Mouse (Mus musculus): Measurements from ENCODE around the gene Rinl. TPM values are rescaled to one million over a fixed set of nuclear protein-coding genes. Genes with fewer than 3 reads are reported as not detected.
A peak's percentile ranks its signal among the peaks of the same experiment; 100 is the strongest.

The Rinl gene
- polyA plus RNA-seq, 1 experiment = 7.1 TPM

DNA sequence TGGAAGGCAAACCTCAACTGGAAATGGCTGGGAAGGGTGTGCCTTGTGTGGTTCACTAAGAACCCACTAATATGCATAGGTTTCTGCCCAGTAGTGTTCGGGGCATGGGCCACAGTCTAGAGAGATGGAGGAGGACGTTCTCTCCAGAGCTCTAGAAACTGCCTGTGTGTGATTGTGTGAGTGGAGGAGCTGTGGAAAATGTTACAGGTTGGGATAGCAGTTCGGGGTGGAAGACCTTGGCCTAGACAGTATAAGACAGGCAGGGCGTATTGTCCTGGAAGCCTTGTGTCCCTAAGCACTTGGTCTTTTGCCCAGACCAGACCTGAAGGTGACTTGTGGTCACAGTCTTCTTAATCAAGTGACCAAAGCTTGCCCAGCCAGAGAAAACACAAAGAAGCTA, 23.7 kb downstream of the Rinl start:
- WGBS = 6% methylated on average over 4 of the region's 4 CpGs
- Histone ChIP-seq H3K27me3 (ENCODE audit: control insufficient read depth, insufficient read depth, low read length) (no peaks in the 10 kb centered on the region), H3K36me3 (ENCODE audit: control insufficient read depth, insufficient read depth, low read length) (peaks cover 48% of the 10 kb centered on the region), H3K27ac (ENCODE audit: insufficient read depth, low read depth, low read length) (peak overlapping the region; percentile 65), H3K4me3 (ENCODE audit: low read depth, low read length) (peak overlapping the region; percentile 26), H3K4me1 (ENCODE audit: control insufficient read depth, insufficient read depth, insufficient read length, low read length) (peaks cover 19% of the 10 kb centered on the region)
- TF ChIP-seq POLR2A (IDR thresholded peaks at IDR 0.05; ENCODE audit: low read depth, low read length) = no peak
- TF ChIP-seq CTCF (IDR thresholded peaks at IDR 0.05; ENCODE audit: extremely low read depth, insufficient read length, insufficient replicate concordance, low read depth, low read length) = no peak

DNA sequence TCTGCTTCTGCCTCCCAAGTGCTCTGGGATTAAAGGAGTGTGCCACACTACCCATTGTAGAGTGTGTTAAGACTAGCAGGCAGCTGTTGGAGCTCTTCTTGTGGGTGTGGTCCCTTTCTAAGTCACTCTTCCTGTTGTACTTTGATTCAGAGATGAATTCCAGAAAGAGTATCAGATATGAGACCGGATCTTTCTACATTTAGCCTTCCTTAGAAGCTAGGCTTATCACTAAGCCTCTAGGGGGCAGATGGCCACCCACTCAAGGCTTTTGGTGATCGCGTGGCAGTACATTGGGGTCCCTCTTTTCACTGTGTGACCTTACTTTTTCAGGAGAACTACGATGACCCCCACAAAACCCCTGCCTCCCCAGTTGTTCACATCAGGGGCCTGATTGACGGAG, 24.2 kb downstream of the Rinl start:
- WGBS = 35% methylated on average over 5 of the region's 5 CpGs
- H3K27ac ChIP-seq (ENCODE audit: insufficient read depth, low read depth, low read length) = peak overlapping the region; percentile 65
- no peaks in the 10 kb centered on the region for H3K27me3 ChIP-seq (ENCODE audit: control insufficient read depth, insufficient read depth, low read length)
- H3K4me1 ChIP-seq (ENCODE audit: control insufficient read depth, insufficient read depth, insufficient read length, low read length) = peaks cover 16% of the 10 kb centered on the region
- H3K36me3 ChIP-seq (ENCODE audit: control insufficient read depth, insufficient read depth, low read length) = peaks cover 53% of the 10 kb centered on the region
- TF ChIP-seq POLR2A (IDR thresholded peaks at IDR 0.05; ENCODE audit: low read depth, low read length) (no peak), CTCF (IDR thresholded peaks at IDR 0.05; ENCODE audit: extremely low read depth, insufficient read length, insufficient replicate concordance, low read depth, low read length) (peak; percentile 47; the same call in 1 of the 2 replicates)
- peak overlapping the region; percentile 32 for H3K4me3 ChIP-seq (ENCODE audit: low read depth, low read length)

DNA sequence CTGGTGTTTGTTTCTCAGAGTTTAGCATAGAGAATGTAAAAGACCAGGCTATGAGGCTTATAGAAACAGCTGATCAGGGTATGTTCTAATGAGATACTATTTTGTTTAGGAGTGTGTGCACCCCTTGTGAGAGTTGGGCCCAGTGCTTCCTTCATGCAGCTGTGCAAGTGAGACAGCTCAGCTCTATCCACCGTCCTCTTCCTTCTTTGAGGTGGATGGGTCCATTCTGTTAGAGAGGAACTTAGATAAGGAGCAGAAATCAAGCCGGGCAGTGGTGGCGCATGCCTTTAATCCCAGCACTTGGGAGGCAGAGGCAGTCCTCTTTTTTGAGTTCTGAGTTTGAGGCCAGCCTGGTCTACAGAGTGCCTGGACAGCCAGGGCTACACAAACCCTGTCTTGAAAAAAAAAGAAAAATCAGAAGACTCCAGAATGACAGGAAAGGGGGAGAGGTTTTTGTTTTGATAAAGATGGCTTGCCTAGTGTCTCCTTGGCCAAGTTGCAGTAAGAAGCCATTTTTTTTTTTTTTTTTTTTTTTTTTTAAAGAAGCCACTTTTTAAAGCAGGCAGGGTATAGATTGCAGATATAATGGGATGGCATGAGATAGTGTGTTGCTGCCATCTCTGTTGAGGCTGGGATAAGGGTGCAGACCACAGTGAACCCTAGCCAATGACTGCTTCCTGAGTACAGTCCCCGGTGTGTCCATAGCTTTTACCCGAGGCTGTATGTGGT, 25.7 kb downstream of the Rinl start:
- peaks cover 17% of the 10 kb centered on the region for H3K4me1 ChIP-seq (ENCODE audit: control insufficient read depth, insufficient read depth, insufficient read length, low read length)
- no peak for TF ChIP-seq CTCF (IDR thresholded peaks at IDR 0.05; ENCODE audit: extremely low read depth, insufficient read length, insufficient replicate concordance, low read depth, low read length)
- TF ChIP-seq POLR2A (IDR thresholded peaks at IDR 0.05; ENCODE audit: low read depth, low read length) = no peak
- no peaks in the 10 kb centered on the region for H3K27me3 ChIP-seq (ENCODE audit: control insufficient read depth, insufficient read depth, low read length)
- H3K27ac ChIP-seq (ENCODE audit: insufficient read depth, low read depth, low read length) = no peak overlapping the region
- no peak overlapping the region for H3K4me3 ChIP-seq (ENCODE audit: low read depth, low read length)
- H3K36me3 ChIP-seq (ENCODE audit: control insufficient read depth, insufficient read depth, low read length) = peaks cover 67% of the 10 kb centered on the region
- WGBS = 56% methylated on average over 5 of the region's 5 CpGs

DNA sequence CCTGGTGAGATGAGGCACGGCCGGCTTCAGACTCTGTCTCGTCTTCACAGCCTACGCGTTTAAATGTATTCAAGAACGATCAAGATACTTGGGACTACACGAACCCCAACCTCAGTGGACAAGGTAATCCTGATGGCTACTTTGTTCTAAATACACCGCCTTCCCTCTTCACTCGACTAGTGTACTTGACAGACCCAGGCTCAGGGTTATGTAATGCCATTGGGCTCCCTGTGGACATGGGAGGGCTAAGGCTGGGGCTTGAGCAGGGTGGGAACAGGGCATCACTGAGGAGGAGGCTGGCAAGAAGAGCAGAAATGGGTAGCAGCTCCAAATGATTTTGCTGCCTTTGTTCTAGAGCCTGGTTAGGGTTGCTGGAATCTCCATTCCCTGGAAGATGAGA, 26.5 kb downstream of the Rinl start:
- Histone ChIP-seq H3K27me3 (ENCODE audit: control insufficient read depth, insufficient read depth, low read length) (no peaks in the 10 kb centered on the region), H3K27ac (ENCODE audit: insufficient read depth, low read depth, low read length) (no peak overlapping the region), H3K4me1 (ENCODE audit: control insufficient read depth, insufficient read depth, insufficient read length, low read length) (peaks cover 22% of the 10 kb centered on the region), H3K36me3 (ENCODE audit: control insufficient read depth, insufficient read depth, low read length) (peaks cover 74% of the 10 kb centered on the region), H3K4me3 (ENCODE audit: low read depth, low read length) (no peak overlapping the region)
- 82% methylated on average over 9 of the region's 9 CpGs for WGBS
- no peak for TF ChIP-seq POLR2A (IDR thresholded peaks at IDR 0.05; ENCODE audit: low read depth, low read length)
- no peak for TF ChIP-seq CTCF (IDR thresholded peaks at IDR 0.05; ENCODE audit: extremely low read depth, insufficient read length, insufficient replicate concordance, low read depth, low read length)

DNA sequence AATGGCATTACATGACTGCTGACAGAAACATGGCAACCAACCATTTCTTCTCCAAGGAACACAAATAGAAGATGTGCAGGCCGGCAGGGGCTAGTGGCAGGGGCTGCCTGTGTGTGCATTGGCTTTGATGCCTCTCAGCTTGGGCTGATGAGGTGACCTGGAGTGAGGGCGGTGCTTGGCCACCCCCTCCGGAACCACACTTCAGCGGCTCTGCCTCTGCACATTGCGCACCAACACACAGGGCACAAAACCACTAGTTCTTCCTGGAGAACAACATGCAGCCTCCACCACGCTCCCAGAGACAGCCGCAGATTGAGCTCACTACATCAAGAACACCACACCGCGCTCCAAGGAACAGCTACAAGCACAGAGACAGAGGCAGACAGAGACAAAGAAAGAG, 27.4 kb downstream of the Rinl start:
- Histone ChIP-seq H3K27me3 (ENCODE audit: control insufficient read depth, insufficient read depth, low read length) (no peaks in the 10 kb centered on the region), H3K4me3 (ENCODE audit: low read depth, low read length) (no peak overlapping the region), H3K4me1 (ENCODE audit: control insufficient read depth, insufficient read depth, insufficient read length, low read length) (peaks cover 28% of the 10 kb centered on the region), H3K27ac (ENCODE audit: insufficient read depth, low read depth, low read length) (no peak overlapping the region), H3K36me3 (ENCODE audit: control insufficient read depth, insufficient read depth, low read length) (peaks cover 83% of the 10 kb centered on the region)
- WGBS = 72% methylated on average over 9 of the region's 9 CpGs
- TF ChIP-seq POLR2A (IDR thresholded peaks at IDR 0.05; ENCODE audit: low read depth, low read length) = no peak
- no peak for TF ChIP-seq CTCF (IDR thresholded peaks at IDR 0.05; ENCODE audit: extremely low read depth, insufficient read length, insufficient replicate concordance, low read depth, low read length)

DNA sequence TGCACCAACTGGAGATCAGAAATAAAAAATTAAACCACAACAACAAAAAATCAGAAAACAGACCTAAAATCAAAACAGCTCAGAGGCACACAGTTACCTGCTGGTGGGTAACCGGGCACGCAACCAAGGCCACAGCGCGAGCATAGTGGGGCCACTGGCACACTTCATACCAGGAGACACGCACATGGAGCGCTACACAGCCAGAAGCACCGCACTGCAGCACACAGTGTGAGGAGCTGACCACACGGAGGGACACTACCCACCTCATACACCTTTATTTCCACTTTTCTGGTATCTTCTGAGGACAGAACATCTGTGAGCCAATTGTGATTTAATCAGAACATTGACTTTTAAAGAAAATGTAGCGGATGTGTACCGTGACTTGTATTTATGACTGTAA, 28.2 kb downstream of the Rinl start:
- Histone ChIP-seq H3K27ac (ENCODE audit: insufficient read depth, low read depth, low read length) (no peak overlapping the region), H3K4me3 (ENCODE audit: low read depth, low read length) (no peak overlapping the region), H3K4me1 (ENCODE audit: control insufficient read depth, insufficient read depth, insufficient read length, low read length) (peaks cover 31% of the 10 kb centered on the region), H3K27me3 (ENCODE audit: control insufficient read depth, insufficient read depth, low read length) (no peaks in the 10 kb centered on the region), H3K36me3 (ENCODE audit: control insufficient read depth, insufficient read depth, low read length) (peaks cover 89% of the 10 kb centered on the region)
- 86% methylated on average over 10 of the region's 10 CpGs for WGBS
- TF ChIP-seq POLR2A (IDR thresholded peaks at IDR 0.05; ENCODE audit: low read depth, low read length) (no peak), CTCF (IDR thresholded peaks at IDR 0.05; ENCODE audit: extremely low read depth, insufficient read length, insufficient replicate concordance, low read depth, low read length) (no peak)

DNA sequence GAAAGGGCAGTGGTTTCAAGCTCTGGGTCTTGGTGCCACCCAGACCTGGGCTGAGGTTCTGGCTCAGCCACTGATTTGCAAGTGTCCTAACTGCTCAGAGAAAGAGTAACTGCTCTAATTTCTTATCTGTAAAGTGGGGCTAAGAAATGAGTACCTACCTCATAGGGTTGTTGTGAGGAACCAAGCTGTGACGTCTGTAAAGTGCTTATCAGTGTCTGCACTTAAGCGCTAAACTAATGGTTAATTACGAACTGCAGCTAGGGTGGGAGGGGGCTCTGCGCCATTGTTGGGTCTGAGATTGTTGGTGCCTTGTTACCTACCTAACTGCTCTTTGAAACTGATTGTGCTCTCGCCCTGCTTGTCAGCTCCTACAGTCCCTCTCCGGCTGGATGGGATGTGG, 28.8 kb downstream of the Rinl start:
- WGBS = 62% methylated on average over 6 of the region's 6 CpGs
- TF ChIP-seq POLR2A (IDR thresholded peaks at IDR 0.05; ENCODE audit: low read depth, low read length) (no peak), CTCF (IDR thresholded peaks at IDR 0.05; ENCODE audit: extremely low read depth, insufficient read length, insufficient replicate concordance, low read depth, low read length) (no peak)
- H3K4me1 ChIP-seq (ENCODE audit: control insufficient read depth, insufficient read depth, insufficient read length, low read length) = peaks cover 33% of the 10 kb centered on the region
- H3K27ac ChIP-seq (ENCODE audit: insufficient read depth, low read depth, low read length) = no peak overlapping the region
- no peaks in the 10 kb centered on the region for H3K27me3 ChIP-seq (ENCODE audit: control insufficient read depth, insufficient read depth, low read length)
- peaks cover 92% of the 10 kb centered on the region for H3K36me3 ChIP-seq (ENCODE audit: control insufficient read depth, insufficient read depth, low read length)
- H3K4me3 ChIP-seq (ENCODE audit: low read depth, low read length) = no peak overlapping the region
